Mouse (Mus musculus): Measurements from ENCODE around the gene Clec18a.

DNA sequence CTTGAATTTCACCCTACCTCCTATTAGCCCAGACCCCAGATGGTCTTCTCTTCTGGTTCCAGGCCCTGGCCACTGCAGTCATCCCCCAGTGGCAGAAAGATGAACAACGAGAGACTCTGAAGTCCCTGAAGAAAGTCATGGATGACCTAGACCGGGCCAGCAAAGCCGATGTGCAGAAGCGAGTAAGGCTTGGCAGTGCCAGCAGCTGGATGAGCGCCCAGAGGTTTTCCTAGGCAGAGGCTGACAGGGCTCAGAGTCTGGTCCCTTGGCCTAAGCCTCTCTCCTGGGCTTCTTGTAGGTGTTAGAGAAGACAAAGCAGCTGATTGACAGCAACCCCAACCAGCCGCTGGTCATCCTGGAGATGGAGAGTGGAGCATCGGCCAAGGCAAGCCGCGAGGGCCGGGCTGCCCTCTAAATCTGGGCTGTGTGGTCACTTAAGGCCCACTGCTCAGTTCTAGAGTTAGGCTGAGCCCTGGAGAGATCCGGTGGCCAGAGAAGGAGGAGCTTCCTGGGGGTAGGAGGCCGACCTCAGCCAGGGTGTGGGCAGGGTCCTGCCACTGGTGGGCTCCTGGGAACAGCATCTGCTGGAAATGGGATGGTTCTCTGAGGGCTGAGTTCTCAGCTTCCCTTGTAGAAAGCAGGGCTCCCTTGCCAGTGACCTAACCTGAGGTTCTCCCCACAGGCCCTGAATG is 38.3 kb downstream of the Clec18a start:
- TF ChIP-seq CTCF (IDR thresholded peaks at IDR 0.05; ENCODE audit: control insufficient read depth, insufficient read depth, low read length) (no peak), POLR2A (IDR thresholded peaks at IDR 0.05; ENCODE audit: borderline replicate concordance, control insufficient read depth, low read depth, low read length) (no peak)

Measured in bone marrow, adult 2 months (tissue).